Mouse (Mus musculus) small intestine, adult 2 months (tissue): ENCODE results near the gene Trmt11. TPM values are rescaled to one million over a fixed set of nuclear protein-coding genes. Genes with fewer than 3 reads are reported as not detected.
"Not testable (repeated sequence)": the region's sequence is repeated elsewhere in the genome, so short reads cannot be mapped to it uniquely, and the experiment has no call there.

Experiments used
- H3K27ac ChIP-seq: fragments of 200-500 bp; 2 replicates; pipeline ENCODE4 v1.5.1; 2012; ENCODE audit warnings: low read depth, low read length, control low read depth, inconsistent platforms; ENCODE audit not compliant: insufficient read depth
- H3K27me3 ChIP-seq: fragments of 200-500 bp; 2 replicates; pipeline ENCODE4 v1.6.1; 2012; ENCODE audit warnings: mild to moderate bottlenecking, moderate library complexity, low read length, inconsistent platforms; ENCODE audit not compliant: control insufficient read depth, insufficient read depth
- H3K36me3 ChIP-seq: fragments of 200-500 bp; 2 replicates; pipeline ENCODE4 v1.6.1; 2012; ENCODE audit warnings: mild to moderate bottlenecking, low read length, control low read depth, inconsistent platforms; ENCODE audit not compliant: control insufficient read depth, insufficient read depth
- H3K4me1 ChIP-seq: fragments of 200-500 bp; 2 replicates; pipeline ENCODE4 v1.6.1; 2012; ENCODE audit warnings: low read length, inconsistent platforms, mixed read lengths; ENCODE audit not compliant: control insufficient read depth, insufficient read depth, insufficient read length
- H3K4me3 ChIP-seq: fragments of 200-500 bp; 2 replicates; pipeline ENCODE4 v1.5.1; 2012; ENCODE audit warnings: low read depth, mild to moderate bottlenecking, control low read depth, inconsistent platforms, low read length, moderate library complexity
- CTCF ChIP-seq: fragments of 200-500 bp; IDR thresholded peaks from 2 replicates; pipeline ENCODE4 v1.5.1; 2012; ENCODE audit warnings: low read depth, mild to moderate bottlenecking, control low read depth, inconsistent platforms, low read length, moderate library complexity, mixed read lengths; ENCODE audit not compliant: insufficient replicate concordance, insufficient read length; ENCODE audit errors: extremely low read depth
- POLR2A ChIP-seq: fragments of 200-500 bp; IDR thresholded peaks from 2 replicates; pipeline ENCODE4 v1.6.1; 2012; ENCODE audit warnings: low read depth, mild to moderate bottlenecking, control low read depth, inconsistent platforms, low read length, moderate library complexity
- WGBS: fragments of 180-500 bp; shearing (Covaris S2); methylation state at CpG from one replicate; pipeline ENCODE4 v1.1.7; 2018; 5-methylcytosine and 5-hydroxymethylcytosine counted together
- polyA plus RNA-seq: library from polyadenylated mRNA; depleted of rRNA; stranded (reverse); fragments of >200 nt; gene quantifications from 2 replicates; pipeline ENCODE4 v1.2.3, GENCODE M21; 2012

Trmt11 gene
- polyA plus RNA-seq, 1 experiment: 0.13 TPM

DNA sequence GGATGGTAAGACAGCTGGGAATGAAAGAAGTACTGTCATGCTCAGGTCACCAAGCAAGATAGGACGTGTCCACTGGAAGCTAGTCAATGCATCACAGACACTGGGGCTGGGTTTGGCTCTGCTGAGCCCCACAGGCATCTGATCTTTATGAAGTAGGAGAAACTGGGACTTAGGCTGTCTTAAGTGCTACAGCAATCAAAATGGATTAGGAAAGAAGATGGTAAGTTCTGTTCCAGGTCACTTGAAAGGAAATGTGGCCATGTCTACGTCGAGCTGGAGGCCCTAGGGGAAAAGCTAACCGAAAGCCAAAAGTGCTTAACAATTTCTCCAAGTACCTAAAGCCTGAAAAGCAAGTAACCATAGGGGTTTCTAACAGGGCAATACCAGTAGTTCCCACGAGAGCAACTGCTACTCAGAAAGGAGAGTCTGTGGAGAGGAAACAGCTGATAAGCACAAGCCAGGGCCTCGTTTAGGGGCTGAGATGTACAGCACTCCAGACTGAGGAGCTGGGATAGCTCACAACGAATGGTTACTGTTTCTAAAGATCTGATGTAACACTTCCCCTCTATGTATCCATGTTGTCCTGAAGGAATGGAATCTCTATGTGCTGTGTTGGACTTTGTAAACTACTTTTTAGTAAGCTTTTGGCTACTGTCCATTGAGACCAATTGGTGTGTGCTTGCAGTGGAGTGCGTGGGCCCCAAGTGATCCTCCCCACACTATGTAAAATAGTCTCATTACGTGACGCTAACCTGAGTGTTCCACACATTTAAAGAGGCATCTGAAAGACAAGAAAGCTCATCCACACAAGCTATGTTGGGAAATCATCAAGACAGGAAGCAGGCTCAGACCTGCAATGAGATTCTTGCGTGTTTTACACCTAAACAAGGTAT, 44.6 kb downstream of the Trmt11 start:
- Histone ChIP-seq H3K27ac (no peak overlapping the region), H3K27me3 (no peaks in the 10 kb centered on the region), H3K4me3 (no peak overlapping the region), H3K4me1 (no peaks in the 10 kb centered on the region), H3K36me3 (peaks cover 18% of the 10 kb centered on the region)
- TF ChIP-seq POLR2A: no peak
- TF ChIP-seq CTCF: no peak
- WGBS: 88% methylated on average over 11 of the region's 11 CpGs

DNA sequence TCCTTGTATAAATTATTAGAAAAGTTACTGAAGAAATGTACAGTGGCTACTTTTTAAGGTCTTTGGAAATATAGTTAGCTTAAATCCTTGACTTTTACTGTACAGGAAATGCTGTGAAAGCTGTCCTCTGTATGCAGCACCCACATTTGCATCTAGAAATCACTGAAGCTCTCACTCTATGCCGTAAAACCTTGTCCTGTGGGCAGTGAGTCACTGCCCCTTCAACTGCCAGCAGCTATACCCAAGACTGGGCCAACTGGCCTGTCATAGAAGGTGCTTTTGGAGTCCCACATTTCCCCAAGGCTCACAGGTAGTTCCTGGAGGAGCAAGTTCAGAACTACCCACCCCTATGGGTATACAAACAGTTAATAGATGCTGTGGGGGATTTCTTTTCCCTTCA, 48.2 kb downstream of the Trmt11 start:
- Histone ChIP-seq H3K27me3 (no peaks in the 10 kb centered on the region), H3K36me3 (peaks cover 8% of the 10 kb centered on the region; the same call in 1 of the 2 replicates), H3K27ac (no peak overlapping the region), H3K4me3 (no peak overlapping the region), H3K4me1 (no peaks in the 10 kb centered on the region)
- TF ChIP-seq CTCF: no peak
- TF ChIP-seq POLR2A: no peak
- 98% methylated on average over 1 of the region's 1 CpGs for WGBS

DNA sequence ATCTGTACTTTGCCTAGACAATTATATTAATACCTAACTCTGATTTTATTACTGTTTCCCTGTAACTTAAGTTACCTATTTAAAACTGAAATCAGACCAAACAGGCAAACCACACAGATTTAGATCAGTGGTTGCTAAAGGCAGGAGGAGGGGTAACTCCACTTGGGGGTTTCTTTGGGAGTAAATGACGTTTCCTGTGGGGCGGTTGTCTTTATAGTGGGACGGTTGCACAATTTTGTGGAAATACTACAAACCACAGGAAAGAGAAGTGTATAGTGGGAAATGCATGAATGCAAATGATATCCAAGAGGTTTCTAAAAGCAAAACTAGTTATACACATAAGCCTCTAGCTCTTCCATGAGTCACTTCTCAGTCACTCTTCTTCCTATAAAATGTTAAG, 50.6 kb downstream of the Trmt11 start:
- no peak overlapping the region for H3K27ac ChIP-seq
- TF ChIP-seq POLR2A: no peak
- TF ChIP-seq CTCF: no peak
- no peaks in the 10 kb centered on the region for H3K27me3 ChIP-seq
- H3K36me3 ChIP-seq: peaks cover 6% of the 10 kb centered on the region
- no peaks in the 10 kb centered on the region for H3K4me1 ChIP-seq
- no peak overlapping the region for H3K4me3 ChIP-seq
- 82% methylated on average over 3 of the region's 3 CpGs for WGBS

DNA sequence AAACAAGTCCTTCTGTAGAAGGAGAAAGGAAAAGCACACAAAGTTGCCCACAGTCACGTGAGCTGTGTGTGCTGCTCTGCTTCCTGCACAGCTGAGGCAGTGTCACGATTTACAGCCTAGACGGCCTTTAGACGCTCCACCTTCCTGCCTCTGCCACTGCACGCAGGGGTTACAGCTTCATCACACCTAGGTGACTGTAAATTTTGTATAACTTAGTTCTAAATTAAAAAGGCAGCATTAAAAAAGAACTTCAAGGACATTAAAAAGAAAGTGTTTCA, 62.1 kb downstream of the Trmt11 start:
- WGBS: 64% methylated on average over 5 of the region's 5 CpGs
- H3K4me3 ChIP-seq: no peak overlapping the region
- TF ChIP-seq POLR2A (no peak), CTCF (no peak)
- H3K36me3 ChIP-seq: peaks cover 10% of the 10 kb centered on the region
- no peaks in the 10 kb centered on the region for H3K27me3 ChIP-seq
- no peak overlapping the region for H3K27ac ChIP-seq
- H3K4me1 ChIP-seq: no peaks in the 10 kb centered on the region

DNA sequence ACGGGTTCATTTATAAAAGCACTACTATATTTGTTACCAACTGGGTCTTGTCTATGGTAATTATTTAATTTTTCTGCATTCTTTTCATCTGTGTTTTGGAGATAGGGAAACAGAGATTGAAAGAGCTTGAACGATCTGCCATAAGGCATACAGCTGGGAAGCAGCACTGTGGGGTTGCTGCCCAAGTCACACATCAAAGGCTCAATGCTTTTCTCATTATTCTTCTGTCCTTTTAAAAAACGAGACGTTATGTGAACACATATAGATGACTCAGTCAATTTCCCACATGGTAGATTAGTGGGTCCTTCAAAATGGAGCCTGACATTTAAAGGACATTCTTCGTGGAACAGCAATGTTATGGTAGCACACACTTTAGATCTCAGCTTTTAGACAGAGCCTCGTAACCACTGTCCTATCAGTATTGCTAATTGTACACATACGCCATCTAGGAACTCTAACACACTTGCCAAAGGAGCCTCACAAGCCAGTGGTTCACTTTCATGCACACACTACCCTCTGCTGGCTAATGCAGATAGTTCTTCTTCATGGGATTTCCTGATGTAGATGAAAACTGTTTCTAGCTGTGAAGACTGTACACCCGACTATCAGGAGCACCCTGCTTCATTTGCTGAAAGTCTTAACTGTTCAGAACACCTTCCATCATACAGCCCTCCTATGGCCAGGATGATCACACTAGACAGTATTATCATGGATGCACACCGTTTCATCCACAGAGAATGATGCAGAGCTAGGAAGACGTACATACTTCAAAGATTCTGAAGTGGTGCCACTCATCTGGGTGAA, 62.6 kb downstream of the Trmt11 start:
- H3K27ac ChIP-seq: no peak overlapping the region
- no peak overlapping the region for H3K4me3 ChIP-seq
- 79% methylated on average over 10 of the region's 10 CpGs for WGBS
- no peaks in the 10 kb centered on the region for H3K4me1 ChIP-seq
- no peaks in the 10 kb centered on the region for H3K27me3 ChIP-seq
- peaks cover 14% of the 10 kb centered on the region for H3K36me3 ChIP-seq
- TF ChIP-seq POLR2A: no peak
- no peak for TF ChIP-seq CTCF

DNA sequence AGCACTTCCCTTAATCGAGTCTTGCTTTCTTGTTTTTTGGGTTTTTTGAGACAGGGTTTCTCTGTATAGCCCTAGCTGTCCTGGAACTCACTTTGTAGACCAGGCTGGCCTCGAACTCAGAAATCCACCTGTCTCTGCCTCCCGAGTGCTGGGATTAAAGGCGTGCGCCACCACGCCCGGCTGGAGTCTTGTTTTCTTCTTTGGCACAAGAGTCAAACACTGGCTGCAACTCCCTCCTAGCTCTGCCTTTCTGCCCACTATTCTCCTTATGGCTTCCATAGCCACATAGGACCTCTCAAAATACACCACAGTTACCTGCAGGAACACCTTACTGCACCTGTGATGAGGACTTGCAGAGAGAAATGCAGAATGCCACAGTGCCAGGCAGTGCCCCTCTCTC, 64.6 kb downstream of the Trmt11 start:
- 98% methylated on average over 7 of the region's 7 CpGs for WGBS
- H3K4me1 ChIP-seq, H3K4me3 ChIP-seq, H3K27me3 ChIP-seq, H3K27ac ChIP-seq: not testable (repeated sequence)
- H3K36me3 ChIP-seq: peaks cover 11% of the 10 kb centered on the region

DNA sequence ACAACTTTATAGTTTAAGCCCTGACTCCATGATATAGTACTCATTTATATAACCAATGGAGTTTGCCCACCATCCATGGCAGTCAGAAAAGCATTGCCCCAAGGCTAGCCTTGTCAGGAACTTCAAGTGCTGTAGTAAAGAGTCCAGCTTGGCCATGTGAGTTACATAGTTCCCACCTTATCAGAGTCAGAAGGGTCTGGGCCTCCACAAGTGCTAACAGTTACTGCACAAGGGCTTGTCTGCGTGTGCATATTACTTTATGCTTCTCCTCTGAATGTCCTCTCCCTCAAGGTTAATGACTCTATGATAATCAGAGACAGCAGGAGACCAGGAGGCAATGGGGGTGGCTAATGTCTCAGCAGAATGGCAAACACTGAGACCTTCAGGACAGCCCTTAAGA, 73.4 kb downstream of the Trmt11 start:
- 81% methylated on average over 1 of the region's 1 CpGs for WGBS
- no peak overlapping the region for H3K27ac ChIP-seq
- no peaks in the 10 kb centered on the region for H3K4me1 ChIP-seq
- H3K27me3 ChIP-seq: no peaks in the 10 kb centered on the region
- no peak overlapping the region for H3K4me3 ChIP-seq
- TF ChIP-seq POLR2A: no peak
- TF ChIP-seq CTCF: no peak
- H3K36me3 ChIP-seq: no peaks in the 10 kb centered on the region
